Mouse (Mus musculus): ENCODE results near the gene S100a10.
"Not testable (repeated sequence)": the region's sequence is repeated elsewhere in the genome, so short reads cannot be mapped to it uniquely, and the experiment has no call there.

Gene S100a10

GRCm38 (mm10) chr3:93554981-93555877 lies at the start of gene S100a10:
TSS of gene S100a10 (plus strand) at chr3:93555080.
- peak; percentile 42 for DNase-seq (ENCODE audit: low read depth, low spot score)

- peak; percentile 73 for DNase-seq (ENCODE audit: low read depth, low spot score)
Measured at GRCm38 (mm10) chr3:93505960-93506863, 48.7 kb upstream of the S100a10 start.

DNA sequence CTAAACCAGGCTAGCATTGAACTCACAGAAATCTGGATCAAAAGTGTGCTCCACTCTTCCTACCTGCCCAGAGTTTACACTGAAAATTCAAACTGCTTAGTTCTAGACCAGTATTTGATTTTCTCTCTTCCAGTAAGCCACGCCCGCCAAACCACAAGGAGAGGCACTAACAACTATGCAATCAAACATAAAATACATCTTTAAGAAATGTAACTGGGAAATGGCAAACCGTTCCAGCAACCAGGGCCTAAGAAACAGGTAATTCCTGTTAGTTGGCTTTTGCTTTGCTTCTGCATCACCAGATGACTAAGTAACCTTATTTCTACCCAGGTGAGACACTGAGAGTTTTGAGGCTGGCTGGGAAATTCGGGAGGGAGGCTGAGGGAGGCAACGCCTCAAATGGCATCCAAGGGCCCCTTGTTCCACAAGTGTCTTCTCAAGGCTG lies 48.0 kb upstream of the S100a10 start:
- DNase-seq (ENCODE audit: low read depth, low spot score) = no peak

DNA sequence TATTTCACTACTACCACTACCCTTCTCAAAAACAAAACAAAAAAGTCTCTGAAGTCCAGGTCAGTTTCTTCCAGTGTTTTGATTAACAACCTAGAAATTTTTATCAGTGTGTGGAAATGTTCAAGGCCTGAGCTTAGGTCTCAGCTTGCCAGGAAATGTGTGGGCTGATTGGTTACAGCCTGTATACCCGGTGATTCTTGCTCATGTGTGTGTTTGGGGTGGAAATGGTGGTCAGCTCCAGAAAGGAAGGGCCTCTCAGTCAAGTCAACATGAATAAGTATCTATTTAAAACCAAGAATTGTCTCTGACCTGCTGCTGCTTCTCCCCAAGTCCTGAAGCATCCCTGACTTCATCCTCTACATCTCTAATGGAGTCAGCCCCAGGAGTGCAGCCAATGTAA lies 45.6 kb upstream of the S100a10 start:
- no peak for DNase-seq (ENCODE audit: low read depth, low spot score)

GRCm38 (mm10) chr3:93511036-93511435 lies 43.8 kb upstream of the S100a10 start:
- no peak for DNase-seq (ENCODE audit: low read depth, low spot score)

- no peak for DNase-seq (ENCODE audit: low read depth, low spot score)
Measured at GRCm38 (mm10) chr3:93511801-93512200, 43.1 kb upstream of the S100a10 start.

DNA sequence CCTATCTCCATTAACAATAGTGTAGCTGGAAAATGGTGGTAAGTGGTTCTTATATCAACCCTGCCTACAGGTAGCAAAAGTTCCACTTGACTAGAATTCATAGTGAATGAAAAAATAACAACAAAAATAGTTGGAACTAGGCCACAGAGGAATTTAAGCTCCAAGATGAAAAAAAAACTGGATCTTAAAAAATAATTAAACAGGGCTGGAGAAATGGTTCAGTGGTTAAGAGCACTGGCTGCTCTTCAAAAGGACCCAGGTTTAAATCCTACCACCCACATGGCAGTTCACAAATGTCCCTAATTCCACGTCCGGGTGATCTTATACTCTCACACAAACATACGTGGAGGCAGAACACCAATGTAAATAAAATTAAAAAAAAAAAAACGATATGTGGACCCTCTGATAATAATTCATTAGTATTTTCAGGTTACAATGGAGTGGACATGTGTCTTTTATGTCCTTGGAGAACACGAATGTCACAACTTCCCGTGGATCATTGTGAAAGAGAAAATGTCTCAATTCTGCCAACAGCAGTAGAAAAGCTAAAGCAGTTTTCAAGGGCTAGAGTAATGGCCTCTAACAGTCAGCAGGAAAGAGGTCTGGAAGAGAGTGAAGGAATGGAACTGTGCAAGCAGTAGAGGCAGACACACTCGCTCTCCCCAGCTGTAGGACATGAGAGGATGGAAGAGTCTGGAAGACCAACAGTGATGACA lies 42.3 kb upstream of the S100a10 start:
- no peak for DNase-seq (ENCODE audit: low read depth, low spot score)

DNA sequence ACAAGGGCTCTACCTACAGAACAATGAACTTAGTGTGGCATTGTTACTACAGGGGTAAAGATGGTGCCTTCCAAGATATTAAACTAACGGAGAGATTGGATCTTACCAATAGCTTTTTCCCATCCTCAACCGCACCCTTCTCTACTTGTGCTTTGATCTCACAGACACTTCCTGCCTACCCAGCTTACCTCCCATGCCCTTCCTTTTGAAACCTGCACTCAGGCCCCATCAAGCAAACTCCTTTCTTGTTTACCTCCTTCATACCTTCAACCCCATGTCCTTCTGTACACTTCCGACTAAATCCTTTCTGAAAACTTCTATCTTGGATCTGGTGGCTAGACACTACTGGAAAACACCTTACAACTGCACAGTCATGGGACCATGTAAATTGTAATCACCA lies 40.3 kb upstream of the S100a10 start:
- no peak for DNase-seq (ENCODE audit: low read depth, low spot score)

DNA sequence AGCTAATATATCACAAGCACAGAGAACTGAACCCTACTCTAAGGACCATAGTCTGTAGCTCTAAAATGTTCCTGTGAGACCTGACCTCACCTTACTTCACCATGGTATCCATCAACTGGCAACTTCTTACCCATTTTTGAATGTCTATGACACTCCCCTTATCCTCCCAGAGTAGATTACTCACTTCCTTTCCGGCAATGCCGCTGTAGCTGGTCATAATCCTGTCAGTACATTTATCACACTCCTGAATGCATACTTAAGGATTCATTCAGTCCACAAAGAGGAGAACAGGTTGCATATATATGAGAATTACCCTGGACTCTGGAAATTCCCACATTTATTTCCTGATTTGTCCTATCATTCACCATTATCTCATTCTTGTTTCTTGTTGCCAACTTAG lies 37.5 kb upstream of the S100a10 start:
- DNase-seq (ENCODE audit: low read depth, low spot score) = no peak

- DNase-seq (ENCODE audit: low read depth, low spot score) = no peak
Measured at GRCm38 (mm10) chr3:93519856-93520329, 35.0 kb upstream of the S100a10 start.

DNA sequence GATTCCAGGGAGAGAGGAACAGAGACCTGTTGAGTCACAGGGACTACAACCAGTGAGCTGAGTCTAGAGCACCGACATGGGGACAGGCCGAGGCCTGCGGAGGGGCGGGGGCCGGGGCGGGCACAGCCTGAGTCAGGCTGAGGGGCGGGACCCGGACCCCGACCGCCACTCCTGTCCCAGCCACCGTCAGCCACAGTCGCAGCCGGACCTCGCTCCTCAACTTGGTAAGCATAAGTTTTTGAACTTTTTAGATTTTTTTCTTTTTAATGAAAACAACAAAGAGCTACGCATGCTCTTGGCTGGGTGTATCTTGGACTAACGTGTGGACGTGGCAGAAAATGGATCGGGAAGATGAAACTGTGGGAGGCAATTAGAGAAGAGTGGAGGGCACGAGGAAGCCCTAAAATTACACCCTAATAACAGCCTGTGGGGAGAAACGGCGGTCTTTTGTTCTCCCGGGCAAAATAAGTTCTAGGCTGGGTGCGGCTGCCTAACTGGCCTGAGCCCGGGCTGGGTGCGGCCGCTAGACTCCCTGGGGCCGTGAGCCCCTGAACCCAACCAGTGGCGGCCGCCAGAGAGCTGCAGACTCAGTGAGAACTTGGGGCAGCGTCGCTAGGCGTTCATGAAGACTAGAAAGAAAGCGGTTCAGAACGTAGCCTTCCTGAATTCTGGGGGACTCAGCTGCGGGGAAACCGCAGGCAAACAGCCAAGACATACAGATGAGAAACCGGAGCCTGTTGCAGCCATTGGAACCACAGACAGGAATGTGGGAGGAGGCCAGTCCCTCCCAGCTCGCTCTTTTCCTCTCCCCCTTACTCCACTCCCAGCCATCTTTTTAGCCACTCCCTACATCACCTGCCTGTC lies 34.3 kb upstream of the S100a10 start, which contains the start of gene S100a11:
TSS of gene S100a11 (plus strand) at position 159 of the 864 bp plus-strand sequence.
- peak; percentile 62 for DNase-seq (ENCODE audit: low read depth, low spot score)

DNA sequence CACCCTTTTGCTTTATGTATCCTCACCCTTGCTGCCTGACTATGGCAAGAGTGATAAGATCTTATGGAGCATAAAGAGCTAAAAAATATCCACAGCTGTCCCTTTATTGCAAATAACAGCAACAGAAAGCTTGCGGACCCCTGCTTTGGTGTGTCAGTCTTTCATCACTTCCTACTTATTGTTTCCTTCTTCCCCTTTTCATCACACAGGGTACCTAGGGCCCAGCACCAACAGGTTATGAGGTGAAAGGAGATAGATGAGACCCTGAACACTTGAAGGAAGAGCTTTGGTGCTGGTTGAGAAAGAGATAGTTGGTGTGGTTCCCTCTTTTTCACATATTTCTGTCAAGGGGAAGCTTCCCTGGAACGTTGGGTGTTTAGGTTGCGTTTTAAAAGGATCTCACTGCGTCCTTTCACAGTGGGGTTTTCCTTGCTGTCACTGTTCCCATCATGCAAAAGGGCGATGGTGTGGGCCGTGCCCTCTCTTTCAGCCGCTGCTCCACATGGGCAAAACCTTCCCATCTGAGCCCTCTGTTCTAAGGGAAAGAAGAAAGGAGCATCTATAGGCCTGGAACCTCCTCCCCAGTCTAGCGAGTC lies 33.3 kb upstream of the S100a10 start:
- DNase-seq (ENCODE audit: low read depth, low spot score) = no peak

GRCm38 (mm10) chr3:93522611-93523010 lies 32.3 kb upstream of the S100a10 start:
- DNase-seq (ENCODE audit: low read depth, low spot score) = peak; percentile 69

- no peak for DNase-seq (ENCODE audit: low read depth, low spot score)
Measured at GRCm38 (mm10) chr3:93527300-93527699, 27.6 kb upstream of the S100a10 start.

DNA sequence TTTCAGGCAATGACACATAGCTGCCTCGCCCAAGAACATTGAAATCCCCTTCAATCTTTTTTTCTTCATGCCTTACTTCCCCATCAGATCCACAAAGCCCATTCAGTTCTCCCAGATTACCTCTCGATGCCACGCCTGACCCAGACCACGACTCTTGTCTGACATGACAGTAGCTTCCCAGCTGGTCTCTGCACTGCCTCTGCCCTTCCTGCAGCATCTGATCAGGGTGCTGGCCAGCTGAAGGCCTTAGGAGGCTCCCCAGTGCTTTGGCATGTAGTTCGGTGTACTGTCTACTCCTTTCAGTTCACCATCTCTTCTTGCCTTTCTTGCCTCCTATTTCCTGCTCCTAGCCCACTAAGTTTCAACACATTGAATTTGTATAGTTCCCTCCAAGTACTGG lies 26.1 kb upstream of the S100a10 start:
- no peak for DNase-seq (ENCODE audit: low read depth, low spot score)

GRCm38 (mm10) chr3:93537068-93537576 lies 17.8 kb upstream of the S100a10 start:
- DNase-seq (ENCODE audit: low read depth, low spot score) = peak; percentile 16

GRCm38 (mm10) chr3:93538486-93538885 lies 16.4 kb upstream of the S100a10 start:
- DNase-seq (ENCODE audit: low read depth, low spot score) = no peak

DNA sequence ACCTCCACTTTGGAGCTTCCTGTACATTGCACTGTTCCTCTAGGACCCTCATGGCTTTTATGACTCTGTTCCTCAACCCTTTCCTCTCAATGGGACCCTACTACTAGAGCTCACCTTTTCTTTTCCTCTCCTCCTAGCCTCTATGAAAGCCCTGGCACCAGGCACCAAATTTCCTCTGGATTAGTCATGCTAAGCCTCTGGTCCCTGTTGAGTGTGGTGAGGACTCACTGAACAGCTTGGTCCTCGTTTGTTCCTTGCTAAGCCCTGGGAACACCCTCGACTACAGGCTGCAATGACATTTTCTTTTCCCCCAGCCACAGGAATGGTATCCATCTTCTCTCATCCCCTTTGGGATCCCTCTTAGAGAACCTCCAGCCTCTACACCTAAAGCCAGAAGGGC lies 13.4 kb upstream of the S100a10 start:
- no peak for DNase-seq (ENCODE audit: low read depth, low spot score)

DNA sequence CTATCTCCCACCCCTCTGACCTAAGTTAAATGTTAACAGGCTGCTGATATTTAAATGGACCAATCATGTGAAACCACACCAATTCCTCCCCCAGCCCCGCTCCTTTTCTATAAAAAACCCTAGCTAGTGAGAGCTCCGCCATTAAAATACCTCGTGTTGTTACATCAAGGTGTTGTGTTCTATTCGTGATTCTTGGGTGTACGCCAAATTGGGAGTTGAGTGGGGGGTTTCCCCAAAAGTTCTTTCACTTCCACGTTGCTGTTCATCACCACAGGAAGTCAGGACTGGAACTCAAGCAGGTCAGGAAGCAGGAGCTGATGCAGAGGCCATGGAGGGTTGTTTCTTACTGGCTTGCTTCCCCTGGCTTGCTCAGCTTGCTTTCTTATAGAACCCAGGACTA lies 10.7 kb upstream of the S100a10 start:
- not testable (repeated sequence) for DNase-seq (ENCODE audit: low read depth, low spot score)

DNA sequence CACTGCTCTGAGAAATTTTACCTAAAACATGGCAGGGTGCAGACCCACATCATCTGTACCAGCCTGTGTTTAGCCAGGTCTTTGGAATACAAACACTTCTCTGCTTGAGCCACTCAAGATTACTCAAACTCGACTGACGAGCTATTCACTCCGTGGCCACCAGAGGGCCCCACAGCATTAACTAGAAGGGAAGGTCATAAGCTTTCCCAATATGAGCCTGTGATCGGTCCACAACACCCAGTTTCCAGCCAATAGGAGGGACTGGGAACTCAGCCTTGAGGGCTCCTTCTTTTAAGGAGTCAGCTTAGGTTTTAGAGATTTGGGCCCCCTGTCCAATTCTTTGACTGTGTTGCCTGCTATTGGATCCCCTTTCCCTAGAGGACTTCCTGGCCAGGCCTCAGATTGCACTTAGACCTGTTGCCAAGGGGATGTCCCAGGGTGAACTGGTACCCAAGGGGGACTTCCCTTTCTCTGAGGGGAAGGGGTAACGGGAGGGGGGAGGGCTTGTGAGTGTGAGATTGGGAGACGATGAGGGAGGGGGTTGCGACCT lies 7.7 kb upstream of the S100a10 start:
- DNase-seq (ENCODE audit: low read depth, low spot score) = peak; percentile 91

Measured in ES-CJ7 (cell line).